Comparison of ENCODE assay signal across 16 mouse cellular contexts in the genomic region with DNA sequence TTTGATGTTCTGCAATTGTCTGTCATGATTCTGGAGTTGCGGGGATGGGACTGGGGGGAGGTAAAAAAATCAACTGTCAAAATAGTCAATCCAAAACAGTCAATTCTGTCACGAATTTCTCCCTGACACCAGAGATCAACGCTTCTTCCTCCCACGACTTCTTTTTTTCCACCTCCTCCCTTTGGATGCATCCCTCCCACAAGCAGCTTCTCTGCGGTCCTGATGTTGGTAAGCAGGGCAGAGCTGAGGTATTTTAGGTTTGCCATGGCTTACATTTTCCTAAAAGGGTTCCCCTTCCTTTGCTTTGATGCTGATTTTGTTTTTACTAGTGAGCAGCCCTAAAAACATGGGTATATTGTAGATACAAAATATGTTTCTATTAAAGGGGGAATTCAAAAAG.
DNase-seq lines count a peak whose midpoint lies in the region; ATAC-seq and TF ChIP-seq lines count a peak whose summit lies in the region.
"Had no signal": no experiment of that assay in that cellular context is flagged by ENCODE, and none has a peak within 500 bp of the region (broad histone marks: within the 10 kb centered on the region; RNA-seq: fewer than 3 reads in every experiment).

No protein-coding gene starts in this region.

- no peaks in the 10 kb centered on the region for H3K79me2 ChIP-seq in myocyte (ENCODE audit: control insufficient read depth, insufficient read depth)

- ATAC-seq in cerebellum, adult (ENCODE audit: insufficient number of reproducible peaks, low FRiP score, low TSS enrichment) = no peak; the same call in 1 of the 2 replicates
- no peak for ATAC-seq in limb, embryonic 15.5 days (ENCODE audit: insufficient number of reproducible peaks, low FRiP score, low TSS enrichment, low read depth)

- H3K4me2 ChIP-seq in limb, embryonic 15.5 days = no peak overlapping the region
- peak overlapping the region; percentile 66 for H3K4me2 ChIP-seq in myocyte (ENCODE audit: low read depth)
- H3K4me2 ChIP-seq: limb, embryonic 12.5 days; liver, embryonic 13.5 days; midbrain, embryonic 12.5 days; neural tube, embryonic 12.5 days had no signal

- H3K27ac ChIP-seq in cerebellum, adult 2 months (ENCODE audit: insufficient read depth, low read length) = peak overlapping the region; percentile 89
- peak overlapping the region; percentile 57; the same call in 1 of the 2 replicates for H3K27ac ChIP-seq in gastrocnemius, adult 2 months
- 0 out of 2 replicates have a peak overlapping the region, but pooled peaks have one; percentile 3 for H3K27ac ChIP-seq in limb, embryonic 15.5 days
- no peak overlapping the region for H3K27ac ChIP-seq in limb, embryonic 10.5 days
- H3K27ac ChIP-seq: kidney, postnatal 0 days; limb, embryonic 12.5 days; liver, embryonic 13.5 days; midbrain, embryonic 12.5 days; neural tube, embryonic 12.5 days had no signal

- no peaks in the 10 kb centered on the region for H3K27me3 ChIP-seq in cerebellum, adult 2 months (ENCODE audit: control insufficient read depth, insufficient read depth, low read length)
- no peaks in the 10 kb centered on the region for H3K27me3 ChIP-seq in limb, embryonic 15.5 days
- H3K27me3 ChIP-seq in limb, embryonic 10.5 days (ENCODE audit: low read depth, poor library complexity, severe bottlenecking) = no peaks in the 10 kb centered on the region
- no peaks in the 10 kb centered on the region for H3K27me3 ChIP-seq in myocyte (ENCODE audit: control insufficient read depth, insufficient read depth, insufficient read length)
- H3K27me3 ChIP-seq: CH12.LX; limb, embryonic 12.5 days; liver, embryonic 13.5 days; midbrain, embryonic 12.5 days; neural tube, embryonic 12.5 days had no signal

- no peak for TF ChIP-seq POLR2A in cerebellum, adult 2 months (IDR thresholded peaks at IDR 0.05; ENCODE audit: borderline replicate concordance, insufficient read depth, low read length)
- no peak for TF ChIP-seq POLR2A in myocyte (IDR thresholded peaks at IDR 0.05; ENCODE audit: insufficient read length, low read depth)

- intact Hi-C loops in gastrocnemius, adult 2 months (cut with DNase I) = no loop called here

- H3K36me3 ChIP-seq in limb, embryonic 15.5 days = no peaks in the 10 kb centered on the region
- H3K36me3 ChIP-seq in limb, embryonic 10.5 days = no peaks in the 10 kb centered on the region
- no peaks in the 10 kb centered on the region for H3K36me3 ChIP-seq in myocyte (ENCODE audit: control insufficient read depth, insufficient read depth)
- H3K36me3 ChIP-seq: limb, embryonic 12.5 days; liver, embryonic 13.5 days; midbrain, embryonic 12.5 days; neural tube, embryonic 12.5 days had no signal

- DNase-seq in cerebellum, adult 2 months = peak in 1 of 2 experiments; percentile 31
- no peak for DNase-seq in gastrocnemius, adult 2 months
- no peak for DNase-seq in gastrocnemius, adult 18-20 months (ENCODE audit: low spot score)
- no peak for DNase-seq in limb, embryonic 10.5 days (ENCODE audit: low spot score)
- DNase-seq in urinary bladder, adult 18-20 months (ENCODE audit: low spot score in 2 of 2) = no peak
- DNase-seq: liver, embryonic 13.5 days; thymus, postnatal 25 days had no signal

- no peaks in the 10 kb centered on the region for H3K9me3 ChIP-seq in limb, embryonic 15.5 days
- H3K9me3 ChIP-seq in limb, embryonic 10.5 days (replicated peaks) = no peaks in the 10 kb centered on the region
- H3K9me3 ChIP-seq: limb, embryonic 12.5 days; liver, embryonic 13.5 days; midbrain, embryonic 12.5 days; neural tube, embryonic 12.5 days had no signal

- TF ChIP-seq CTCF in cerebellum, adult 2 months (IDR thresholded peaks at IDR 0.05; ENCODE audit: borderline replicate concordance, insufficient read depth, low read depth, low read length) = no peak
- no peak for TF ChIP-seq CTCF in gastrocnemius, adult 2 months (IDR thresholded peaks at IDR 0.05)

- 26% methylated on average over 5 of the region's 5 CpGs for WGBS in cerebellum, adult 2 months
- WGBS in limb, embryonic 15.5 days = 66% methylated on average over 5 of the region's 5 CpGs
- 76% methylated on average over 5 of the region's 5 CpGs for WGBS in limb, embryonic 10.5 days

- H3ac ChIP-seq in myocyte (ENCODE audit: control insufficient read depth, insufficient read length) = no peak overlapping the region

- H3K4me3 ChIP-seq in cerebellum, adult 2 months (replicated peaks; ENCODE audit: insufficient read depth, low read depth, low read length) = no peak overlapping the region
- no peak overlapping the region for H3K4me3 ChIP-seq in gastrocnemius, adult 2 months
- H3K4me3 ChIP-seq in limb, embryonic 15.5 days = no peak overlapping the region
- no peak overlapping the region for H3K4me3 ChIP-seq in limb, embryonic 10.5 days
- H3K4me3 ChIP-seq in myocyte = no peak overlapping the region
- H3K4me3 ChIP-seq: erythroblast, embryonic 14.5 days; limb, embryonic 12.5 days; liver, embryonic 13.5 days; midbrain, embryonic 12.5 days; neural tube, embryonic 12.5 days had no signal

- H3K4me1 ChIP-seq in cerebellum, adult 2 months (ENCODE audit: control insufficient read depth, insufficient read depth, low read length) = peaks cover 18% of the 10 kb centered on the region
- H3K4me1 ChIP-seq in limb, embryonic 15.5 days = no peaks in the 10 kb centered on the region
- H3K4me1 ChIP-seq in limb, embryonic 10.5 days = peaks cover 8% of the 10 kb centered on the region
- H3K4me1 ChIP-seq: limb, embryonic 12.5 days; liver, embryonic 13.5 days; midbrain, embryonic 12.5 days; neural tube, embryonic 12.5 days had no signal

- H3K9ac ChIP-seq in limb, embryonic 15.5 days = no peak overlapping the region
- H3K9ac ChIP-seq: limb, embryonic 12.5 days; liver, embryonic 13.5 days; midbrain, embryonic 12.5 days; neural tube, embryonic 12.5 days had no signal

TF ChIP-seq in myocyte, 11 proteins besides CTCF, POLR2A, EP300 and RAD21:
- TF ChIP-seq CEBPB (IDR thresholded peaks at IDR 0.05; ENCODE audit: insufficient read depth, poor library complexity, severe bottlenecking) = no peak
- TF ChIP-seq TCF12 (IDR thresholded peaks at IDR 0.05; ENCODE audit: insufficient read depth, poor library complexity, severe bottlenecking) = no peak
